Mouse (Mus musculus) left cerebral cortex, postnatal 36 days (tissue): ENCODE measurements around the gene Ctf2. TPM values are rescaled to one million over a fixed set of nuclear protein-coding genes. Genes with fewer than 3 reads are reported as not detected.
A peak's percentile ranks its signal among the peaks of the same experiment; 100 is the strongest.
"Not testable (repeated sequence)": the region's sequence is repeated elsewhere in the genome, so short reads cannot be mapped to it uniquely, and the experiment has no call there.

Source experiments
- DNase-seq, 2 experiments: peaks; one replicate each; pipeline ENCODE4 v3.0.0; 2021 to 2022; ENCODE audit warnings: low spot score in 2 of 2, mixed read lengths in 1 of 2
- intact Hi-C: fragments of 180-260 bp; cut with DNase I; formaldehyde crosslinking; loops from one replicate; pipeline ENCODE4 v1.15.1; 2025
- total RNA-seq, 2 experiments: library from RNA; stranded (reverse); gene quantifications; 2 replicates each; pipeline ENCODE4 v1.2.3; 2021

Ctf2 gene
- not detected for total RNA-seq

DNA sequence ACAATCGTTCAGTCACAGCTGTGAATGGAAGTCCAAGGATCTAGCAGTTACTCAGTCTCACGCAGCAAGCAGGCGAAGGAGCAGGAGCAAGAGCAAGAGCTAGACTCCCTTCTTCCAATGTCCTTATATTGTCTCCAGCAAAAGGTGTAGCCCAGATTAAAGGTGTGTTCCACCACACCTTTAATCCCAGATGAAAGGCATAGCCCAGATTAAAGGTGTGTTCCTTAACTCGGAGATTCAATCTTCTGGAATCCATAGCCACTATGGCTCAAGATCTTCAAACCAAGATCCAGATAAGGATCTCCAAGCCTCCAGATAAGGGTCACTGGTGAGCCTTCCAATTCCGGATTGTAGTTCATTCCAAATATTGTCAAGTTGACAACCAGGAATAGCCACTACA lies at the start of gene Ctf2:
Gene Ctf2, minus strand, starts transcription at position 101 of the 400 bp plus-strand sequence.
- DNase-seq, intact Hi-C loops: not testable (repeated sequence)

DNA sequence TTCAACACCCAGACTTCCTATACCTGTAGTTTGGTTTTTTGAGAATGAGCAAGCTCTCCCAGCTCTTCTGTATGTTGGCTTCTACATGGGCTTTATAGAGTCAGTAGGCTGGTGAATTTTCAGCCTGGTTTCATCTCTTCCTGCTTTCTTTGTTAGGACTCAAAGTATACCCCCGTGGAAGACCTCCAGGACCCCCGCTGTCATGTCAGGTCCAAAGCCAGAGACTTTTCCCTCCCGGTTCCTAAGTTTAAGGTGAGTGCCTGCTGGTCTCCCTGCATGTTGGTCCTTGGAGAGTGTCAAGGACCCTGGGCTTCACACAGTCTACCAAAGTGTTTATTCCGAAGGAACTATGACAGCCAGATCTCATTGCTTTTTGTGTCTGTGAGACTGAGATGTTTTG lies 46.4 kb upstream of the Ctf2 start:
- DNase-seq: no peak
- intact Hi-C loops: loop anchor here (5.0 kb wide), 1 partner anchor 159 kb away; no protein-coding TSS in a partner anchor

DNA sequence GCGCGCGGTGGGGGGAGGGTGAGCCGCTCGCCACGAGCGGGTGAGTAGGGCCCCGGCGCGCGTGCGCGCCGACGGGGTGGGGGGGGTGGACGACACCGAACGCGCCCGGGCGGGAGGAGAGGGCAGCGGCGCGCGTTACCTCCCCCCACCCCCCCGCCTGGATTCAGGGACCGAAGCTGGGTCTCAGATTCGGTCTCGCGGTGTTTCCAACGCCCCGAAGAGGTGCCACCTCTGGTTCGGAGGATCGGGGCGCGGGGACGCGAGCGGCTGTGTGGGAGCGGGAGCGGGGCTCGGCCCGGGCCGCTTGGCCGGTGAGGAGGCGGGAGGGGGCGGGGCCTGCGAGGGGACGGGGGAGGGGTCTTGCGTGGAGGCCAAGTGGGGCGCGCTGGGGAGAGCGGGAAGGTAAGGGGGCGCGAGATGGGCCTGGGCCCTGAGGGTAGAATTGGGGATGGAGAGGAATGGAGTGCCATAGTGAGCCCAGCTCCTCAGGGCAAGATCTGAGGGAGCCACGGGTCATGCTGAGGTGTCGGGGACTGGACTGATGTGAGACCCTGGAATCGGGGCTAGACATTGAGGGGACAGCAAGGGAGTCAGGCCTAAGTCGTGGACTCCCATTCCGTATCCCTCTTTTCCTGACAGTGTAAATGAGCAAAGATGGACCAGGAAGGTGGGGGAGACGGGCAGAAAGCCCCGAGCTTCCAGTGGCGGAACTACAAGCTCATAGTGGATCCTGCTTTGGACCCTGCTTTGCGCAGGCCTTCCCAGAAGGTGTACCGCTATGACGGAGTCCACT lies 45.7 kb upstream of the Ctf2 start:
- intact Hi-C loops: loop anchor here (1.0 to 5.0 kb wide), 2 partner anchors 32 to 160 kb away; no protein-coding TSS in a partner anchor

DNA sequence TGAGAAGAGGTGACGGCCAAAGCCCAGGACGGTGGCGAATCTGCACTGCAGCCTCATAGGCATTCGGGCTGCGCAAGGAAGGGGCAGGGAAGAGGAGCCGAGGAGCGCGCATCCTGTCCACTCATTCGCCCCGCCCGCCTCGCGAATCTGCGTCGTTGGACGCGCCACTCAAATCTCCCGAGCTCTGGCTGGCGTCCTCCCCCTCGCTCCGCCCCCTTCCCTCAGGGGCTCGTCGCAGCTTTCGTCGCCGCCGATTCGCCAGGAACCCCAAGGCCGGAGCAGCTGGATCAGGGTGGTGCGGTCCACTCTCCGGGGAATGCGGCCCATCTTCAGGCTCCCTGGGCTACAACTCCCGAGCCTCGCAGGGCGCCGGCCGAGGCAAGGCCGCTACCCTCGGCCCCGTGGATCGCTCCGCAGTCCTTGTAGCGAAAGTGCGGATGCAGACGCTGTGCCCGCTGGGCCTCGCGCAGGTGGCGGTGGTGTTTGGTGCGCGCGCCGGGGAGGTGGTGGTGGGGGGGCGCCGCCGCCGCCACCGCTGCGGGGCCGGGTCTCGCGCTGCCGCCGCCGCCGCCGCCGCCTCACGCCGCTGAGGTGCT lies 45.0 kb upstream of the Ctf2 start:
- intact Hi-C loops: loop anchor here (1.0 to 5.0 kb wide), 2 partner anchors 32 to 160 kb away; no protein-coding TSS in a partner anchor
- DNase-seq: peak; percentile 95 to 96

More for the DNA sequence above, 45.7 kb upstream of the Ctf2 start:
- DNase-seq: peak; percentile 44 to 45

DNA sequence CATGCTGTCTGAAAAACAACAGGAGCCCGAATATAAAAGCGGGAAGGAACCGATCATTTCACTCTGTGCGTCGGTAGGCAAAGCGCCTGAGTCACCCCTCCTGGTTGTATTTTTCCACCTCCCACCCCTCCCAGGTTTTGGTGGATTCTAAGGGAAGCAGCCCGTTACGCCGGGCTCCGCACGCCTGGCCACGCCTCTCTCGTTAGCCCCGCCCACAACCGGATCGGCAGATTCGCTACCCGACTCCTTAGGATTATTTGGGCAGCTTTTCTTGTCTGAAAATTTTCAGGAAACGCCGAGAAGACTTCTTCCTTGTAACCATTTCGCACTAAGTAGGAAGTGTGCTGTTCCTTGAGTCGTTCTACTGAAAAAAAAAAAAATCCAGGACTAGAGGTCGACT lies 44.5 kb upstream of the Ctf2 start, which contains the start of gene Setd1a:
Gene Setd1a, plus strand, starts transcription at position 245 of the 400 bp plus-strand sequence.
- peak; percentile 86 for DNase-seq
- intact Hi-C loops: loop anchor here (5.0 kb wide), 1 partner anchor 161 kb away; no protein-coding TSS in a partner anchor

DNA sequence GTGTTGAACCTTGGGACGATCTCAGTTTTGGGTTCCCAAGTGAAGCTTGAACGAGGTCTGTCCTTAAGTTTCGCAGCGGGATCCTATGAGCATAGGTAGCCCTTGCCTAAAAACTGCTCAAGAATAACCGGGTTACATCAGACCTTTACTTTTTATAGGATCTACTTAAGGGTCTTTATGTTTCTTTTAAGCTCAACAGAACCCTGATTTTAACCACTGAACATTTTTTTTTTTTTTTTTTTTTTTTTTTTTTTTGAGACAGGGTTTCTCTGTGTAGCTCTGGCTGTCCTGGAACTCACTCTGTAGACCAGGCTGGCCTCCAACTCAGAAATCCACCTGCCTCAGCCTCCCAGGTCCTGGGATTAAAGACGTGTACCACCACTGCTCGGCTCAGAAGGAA lies 43.9 kb upstream of the Ctf2 start:
- intact Hi-C loops: loop anchor here (5.0 kb wide), 1 partner anchor 161 kb away; no protein-coding TSS in a partner anchor
- not testable (repeated sequence) for DNase-seq

DNA sequence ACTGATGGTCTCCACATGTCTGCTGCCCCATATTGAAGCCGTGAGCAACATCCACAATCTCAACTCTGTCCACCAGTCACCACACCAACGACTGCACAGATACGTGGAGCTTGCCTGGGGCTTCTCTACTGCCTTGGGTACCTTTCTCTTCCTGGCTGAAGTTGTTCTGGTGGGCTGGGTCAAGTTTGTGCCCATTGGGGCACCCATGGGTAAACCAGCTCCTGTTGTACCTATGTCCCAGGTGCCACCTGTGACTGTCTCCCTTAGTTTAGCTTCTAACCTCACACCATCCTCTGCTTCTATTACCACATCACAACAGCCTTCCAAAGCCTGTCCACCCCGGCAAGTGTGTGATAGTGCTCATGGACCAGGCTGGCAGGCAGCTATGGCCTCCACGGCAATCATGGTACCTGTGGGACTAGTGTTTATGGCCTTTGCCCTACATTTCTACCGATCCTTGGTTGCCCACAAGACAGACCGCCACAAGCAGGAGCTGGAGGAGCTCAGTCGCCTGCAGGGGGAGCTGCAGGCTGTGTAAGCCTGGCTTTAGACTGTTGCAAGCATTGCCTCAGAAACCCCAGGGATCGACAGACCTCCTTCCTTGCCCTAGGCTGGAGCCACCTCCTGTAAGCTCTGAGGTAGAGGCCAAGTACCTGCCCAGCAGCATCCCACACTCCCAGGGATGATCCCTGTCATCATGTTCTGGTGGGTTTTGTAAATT lies 41.9 kb upstream of the Ctf2 start:
- intact Hi-C loops: no loop called here
- peak; percentile 37 to 47 for DNase-seq

DNA sequence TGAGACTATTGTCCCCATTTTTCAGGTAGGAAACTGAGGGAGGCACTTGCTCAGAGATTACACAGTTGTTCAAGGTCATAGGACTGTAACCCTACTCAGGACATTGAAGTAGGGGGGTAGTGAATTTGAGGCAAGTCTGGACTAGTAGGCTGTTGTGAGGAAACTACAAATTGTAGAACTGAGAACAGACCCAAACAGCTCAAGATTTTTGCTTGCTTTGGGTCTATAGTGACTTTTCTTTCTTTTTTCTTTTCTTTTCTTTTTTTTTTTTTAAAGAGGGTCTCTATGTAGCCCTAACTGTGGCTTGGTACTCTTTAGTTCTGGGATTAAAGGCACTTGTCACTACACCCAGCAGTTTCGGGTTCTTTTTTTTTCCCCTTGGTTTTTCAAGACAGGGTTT lies 40.6 kb upstream of the Ctf2 start:
- no peak for DNase-seq
- intact Hi-C loops: no loop called here

DNA sequence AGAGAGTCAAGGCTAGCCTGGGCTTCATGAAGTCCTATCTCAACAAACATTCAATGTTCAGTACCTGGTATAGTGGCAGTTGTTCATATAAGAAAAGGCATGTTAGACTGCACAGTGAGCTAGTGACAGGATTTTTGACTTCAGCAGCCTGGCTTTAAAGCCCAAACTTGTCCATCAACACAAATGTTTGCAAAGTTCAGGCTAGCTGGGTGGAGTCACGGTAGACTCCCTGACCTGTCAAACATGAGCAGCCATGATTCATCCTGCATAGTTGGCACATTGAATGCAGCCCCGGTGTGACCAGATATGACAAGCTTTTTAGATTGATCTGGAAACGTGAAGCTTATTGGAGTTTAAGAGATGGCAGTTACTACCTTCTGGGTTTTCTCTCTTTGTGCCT lies 40.1 kb upstream of the Ctf2 start:
- intact Hi-C loops: no loop called here
- no peak for DNase-seq

DNA sequence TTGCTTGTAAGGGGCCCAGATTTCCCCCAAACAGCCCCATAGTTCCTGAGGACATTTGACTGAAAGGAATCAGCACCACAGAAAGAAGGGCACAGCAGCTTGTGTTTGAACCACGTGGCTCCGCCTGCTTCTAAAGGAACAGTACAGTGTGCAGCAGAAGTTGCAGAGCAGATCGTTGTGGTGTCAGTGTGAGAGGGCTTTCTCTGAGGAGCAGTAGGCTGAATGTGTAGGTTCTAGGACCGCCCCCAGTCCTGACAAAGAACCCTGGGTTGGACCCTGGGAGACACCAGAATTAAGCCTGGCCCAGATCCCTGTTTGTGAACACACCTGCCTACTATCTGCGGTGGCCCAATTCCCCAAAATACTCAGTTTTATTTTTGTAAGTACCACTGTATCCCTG lies 39.3 kb upstream of the Ctf2 start:
- intact Hi-C loops: no loop called here
- peak in 1 of 2 experiments; percentile 64 for DNase-seq

DNA sequence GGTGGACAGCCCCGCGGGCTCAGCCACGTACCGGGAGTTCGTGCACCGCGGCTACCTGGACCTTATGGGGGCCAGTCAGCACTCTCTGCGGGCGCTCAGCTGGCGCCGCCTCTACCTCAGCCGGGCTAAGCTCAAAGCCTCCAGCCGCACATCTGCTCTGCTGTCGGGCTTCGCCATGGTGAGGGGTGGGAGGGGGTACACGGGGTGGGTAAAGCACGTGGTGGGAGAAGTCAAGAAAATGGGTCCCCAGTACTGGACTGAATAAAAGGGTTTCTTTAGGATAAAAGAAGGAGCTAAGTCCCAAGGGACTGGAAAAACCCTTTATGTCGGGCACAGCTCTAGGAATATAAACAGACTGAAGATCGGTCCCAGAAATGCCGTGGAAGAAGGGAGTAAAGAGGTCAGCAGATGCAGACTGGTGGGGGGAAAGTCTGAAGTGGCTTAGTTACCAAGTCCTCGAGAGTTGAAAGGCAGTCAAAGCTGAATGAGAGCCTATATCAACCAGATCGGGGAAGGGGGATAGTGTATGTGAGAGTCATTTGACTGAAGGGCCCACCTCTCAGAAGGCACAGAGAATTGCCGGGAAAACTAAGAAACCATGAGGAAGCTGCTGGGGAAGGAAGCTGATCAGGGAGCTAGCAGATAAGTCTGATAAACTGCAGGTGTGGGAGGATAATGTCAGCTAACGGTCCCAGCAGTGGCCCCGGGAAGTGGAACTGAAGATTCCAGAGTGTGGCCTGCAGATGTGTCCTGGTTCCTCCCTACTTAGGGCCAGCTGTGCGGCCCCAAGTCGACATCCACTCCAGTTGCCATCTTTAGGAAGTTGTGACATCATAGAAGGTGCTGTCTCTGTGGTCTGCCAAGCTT lies 38.3 kb upstream of the Ctf2 start:
- no peak for DNase-seq
- intact Hi-C loops: no loop called here

DNA sequence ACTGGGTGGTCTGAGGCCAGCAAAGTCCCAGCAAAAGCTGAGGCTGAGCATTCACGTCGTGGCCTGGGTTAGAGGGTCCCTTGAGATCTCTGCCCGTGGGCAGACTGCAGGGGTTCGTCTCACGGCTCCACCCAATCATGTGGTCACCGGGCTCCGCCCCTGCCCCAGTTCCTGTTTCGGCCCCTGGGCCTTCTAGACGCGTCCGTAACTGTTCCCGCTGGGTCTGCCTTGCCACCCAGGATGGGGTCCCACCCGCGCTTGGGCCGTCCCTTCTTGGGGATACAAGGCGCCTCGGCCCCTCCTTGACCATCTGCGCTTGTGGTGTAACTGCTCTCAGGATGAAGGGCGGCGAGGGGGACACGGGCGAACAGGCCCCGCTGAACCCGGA lies 37.7 kb upstream of the Ctf2 start, which contains the start of gene Orai3:
Gene Orai3, plus strand, starts transcription at position 165 of the 388 bp plus-strand sequence.
- intact Hi-C loops: no loop called here
- DNase-seq: peak; percentile 87 to 90

DNA sequence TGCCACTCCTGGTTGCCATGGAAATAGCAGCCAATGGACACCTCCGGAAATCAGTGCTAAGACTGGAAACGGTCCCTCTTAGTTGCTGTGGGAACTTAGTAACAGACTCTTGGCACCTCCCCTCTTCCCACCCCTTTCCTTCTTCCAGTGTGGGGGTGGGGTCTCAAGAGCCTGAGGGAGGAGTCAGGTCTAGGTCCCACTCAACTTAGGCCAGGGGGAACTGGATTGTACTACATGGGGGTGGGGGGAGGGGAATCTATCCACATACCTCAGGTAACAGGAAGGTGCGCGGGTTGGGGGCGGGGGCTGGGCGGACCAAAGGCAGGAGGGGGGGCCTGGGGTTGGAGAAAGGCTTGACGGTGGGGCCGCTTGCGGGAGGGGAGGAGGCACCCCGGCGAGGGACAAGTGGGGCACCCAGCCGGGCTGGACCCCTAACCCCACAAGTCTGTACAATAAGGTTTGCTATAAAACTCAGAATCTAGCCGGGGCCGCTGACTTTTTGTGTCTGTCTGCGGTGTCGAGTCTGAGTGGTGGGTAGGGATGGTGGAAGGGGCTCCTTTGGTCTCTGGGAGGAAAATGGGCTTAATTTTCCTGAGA lies 37.1 kb upstream of the Ctf2 start:
- peak; percentile 93 to 96 for DNase-seq
- intact Hi-C loops: no loop called here

DNA sequence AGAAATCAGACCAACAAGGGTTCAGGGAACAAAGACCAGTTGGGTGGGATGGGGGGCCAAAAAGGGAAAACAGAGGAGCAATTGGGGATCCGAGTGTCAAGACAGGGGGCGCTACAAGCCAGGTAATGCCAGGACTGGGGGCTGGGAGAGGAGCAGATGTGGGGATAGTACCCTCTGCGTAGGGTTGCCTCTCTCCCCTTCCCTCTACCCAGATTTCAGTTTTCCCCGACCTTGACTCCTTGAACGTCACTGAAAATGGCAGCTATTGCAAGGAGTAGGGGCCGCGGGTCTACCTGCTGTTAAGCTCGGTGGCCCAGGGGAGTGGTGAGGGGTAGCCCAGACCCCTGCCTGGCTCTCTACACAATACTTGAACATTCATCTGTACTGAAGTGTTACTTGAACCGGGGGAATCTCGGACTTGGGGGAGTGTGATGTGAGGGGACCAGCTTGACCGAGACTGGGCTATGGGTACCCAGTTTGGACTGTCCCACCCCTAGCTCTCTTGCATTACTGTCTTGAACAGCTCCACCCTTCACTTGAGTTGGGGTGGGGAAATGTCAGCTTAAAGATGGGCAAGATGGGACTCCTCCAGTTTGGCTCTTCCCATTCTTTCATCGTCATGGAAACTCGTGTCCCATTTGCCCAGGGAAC lies 36.5 kb upstream of the Ctf2 start:
- DNase-seq: no peak
- intact Hi-C loops: no loop called here

DNA sequence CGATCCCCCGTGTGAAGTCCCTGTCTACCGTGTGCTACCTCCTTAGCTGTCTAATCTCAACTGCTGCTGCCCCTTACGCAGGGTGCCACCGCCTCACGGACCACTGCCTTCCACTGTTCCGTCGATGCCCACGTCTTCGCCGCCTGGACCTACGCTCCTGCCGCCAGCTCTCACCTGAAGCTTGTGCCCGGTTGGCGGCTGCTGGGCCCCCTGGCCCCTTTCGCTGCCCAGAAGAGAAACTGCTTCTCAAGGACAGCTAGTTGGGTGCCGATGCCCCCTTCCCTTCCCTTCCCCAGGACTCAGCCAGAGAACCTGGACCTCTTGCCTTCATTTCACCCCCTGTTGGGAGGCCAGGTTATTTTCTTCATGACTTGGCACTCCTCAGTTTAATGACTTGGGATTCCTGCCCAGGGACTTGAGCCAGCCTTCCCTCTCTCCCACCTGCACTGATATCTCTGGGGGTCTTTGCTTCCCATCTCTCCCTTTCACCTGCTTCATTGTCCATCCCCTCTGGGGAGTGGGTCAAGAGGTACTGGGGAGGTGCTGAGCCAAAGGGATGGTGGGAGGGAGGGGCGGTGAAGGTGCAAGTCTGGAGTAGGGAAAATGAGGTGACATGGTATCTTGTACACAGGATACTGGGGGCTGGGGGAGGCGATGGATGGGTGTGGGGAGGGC lies 35.8 kb upstream of the Ctf2 start:
- intact Hi-C loops: no loop called here
- no peak for DNase-seq

DNA sequence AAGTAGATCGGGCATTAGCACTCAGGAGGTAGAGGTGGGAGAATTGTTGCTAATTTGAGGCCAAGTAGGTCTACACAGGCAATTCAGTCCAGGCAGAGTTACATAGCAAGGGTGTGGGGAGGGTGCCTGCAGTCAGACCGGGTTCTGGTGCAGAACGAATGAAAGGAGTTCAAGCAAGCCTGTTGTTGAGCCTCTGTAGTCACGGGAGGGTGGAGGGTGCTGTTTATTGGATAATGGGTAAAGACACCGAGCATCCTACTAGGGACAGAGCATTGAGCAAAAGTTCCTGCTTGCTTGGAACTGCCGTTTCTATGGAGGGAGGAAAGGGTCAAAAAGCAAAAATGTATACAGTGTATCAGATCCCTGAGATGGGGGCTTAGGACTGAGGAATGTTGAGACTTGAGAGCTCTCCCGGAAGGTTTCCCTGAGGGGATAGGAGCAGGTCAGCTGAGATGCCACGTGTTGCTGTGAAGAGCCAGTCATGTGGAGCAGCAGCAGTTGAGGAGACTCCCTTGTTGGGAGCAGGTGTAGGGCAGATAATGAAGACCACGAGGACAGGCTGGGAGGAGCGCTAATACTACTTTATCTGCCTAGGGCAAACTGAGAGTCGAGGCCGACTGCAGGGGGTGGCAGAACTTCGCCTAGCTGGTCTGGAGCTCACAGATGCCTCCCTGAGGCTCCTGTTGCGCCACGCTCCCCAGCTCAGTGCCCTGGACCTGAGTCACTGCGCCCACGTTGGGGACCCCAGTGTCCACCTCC lies 35.1 kb upstream of the Ctf2 start:
- intact Hi-C loops: no loop called here
- DNase-seq: no peak

DNA sequence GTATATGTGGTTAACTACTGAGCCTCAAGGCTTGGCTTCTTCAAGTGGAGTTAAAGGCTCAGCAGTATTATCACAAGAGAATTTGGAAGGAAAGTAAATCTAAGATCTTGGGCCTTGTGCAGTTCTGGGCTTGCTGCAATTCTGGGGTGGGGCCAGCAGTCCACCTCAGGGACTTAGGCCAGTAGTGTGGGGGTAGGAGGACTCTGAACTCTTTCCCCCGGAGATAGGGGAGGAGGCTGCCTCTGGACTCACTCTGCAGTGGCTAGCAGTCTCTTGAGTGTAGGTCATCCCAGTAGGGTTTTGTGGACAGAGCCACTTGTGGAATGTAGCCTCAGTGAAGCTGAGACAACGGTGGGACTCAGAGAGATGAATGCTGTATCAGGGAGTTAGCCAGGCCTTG lies 33.8 kb upstream of the Ctf2 start:
- DNase-seq: no peak
- intact Hi-C loops: no loop called here
